Mouse (Mus musculus) erythroblast, embryonic 14.5 days (primary cell): ENCODE measurements around the gene Pik3c2a. TPM values are rescaled to one million over a fixed set of nuclear protein-coding genes. Genes with fewer than 3 reads are reported as not detected.
A peak's percentile ranks its signal among the peaks of the same experiment; 100 is the strongest.
"Not testable (repeated sequence)": the region's sequence is repeated elsewhere in the genome, so short reads cannot be mapped to it uniquely, and the experiment has no call there.

Experiments used
- H3K27me3 ChIP-seq: 2 replicates; pipeline ENCODE4 v1.6.1; 2012; ENCODE audit warnings: inconsistent platforms; ENCODE audit not compliant: control insufficient read depth
- H3K36me3 ChIP-seq: 2 replicates; pipeline ENCODE4 v1.6.1; 2012; ENCODE audit warnings: mild to moderate bottlenecking, inconsistent platforms; ENCODE audit not compliant: control insufficient read depth
- H3K4me1 ChIP-seq: 2 replicates; pipeline ENCODE4 v1.6.1; 2012; ENCODE audit warnings: inconsistent platforms; ENCODE audit not compliant: control insufficient read depth
- H3K4me3 ChIP-seq: replicated peaks from 2 replicates; pipeline ENCODE3; 2012; ENCODE audit warnings: moderate library complexity, mild to moderate bottlenecking, inconsistent platforms
- H3K9me3 ChIP-seq: 2 replicates; pipeline ENCODE4 v1.6.1; 2012; ENCODE audit warnings: low read length, inconsistent platforms, mixed read lengths; ENCODE audit not compliant: control insufficient read depth
- GATA1 ChIP-seq: IDR thresholded peaks from 2 replicates; pipeline ENCODE4 v1.6.1; 2012; ENCODE audit warnings: low read length, inconsistent platforms, mixed read lengths
- TAL1 ChIP-seq: IDR thresholded peaks from 3 replicates; pipeline ENCODE4 v1.6.1; 2012; ENCODE audit warnings: low read length, inconsistent platforms, mixed read lengths
- polyA plus RNA-seq: library from polyadenylated mRNA; stranded (reverse); fragments of >175 nt; gene quantifications from 2 replicates; pipeline ENCODE4 v1.2.3, GENCODE M21; 2012

The Pik3c2a gene
- polyA plus RNA-seq, 1 experiment = not detected

- H3K9me3 ChIP-seq = no peaks in the 10 kb centered on the region
- no peak for TF ChIP-seq TAL1
- TF ChIP-seq GATA1 = no peak
- no peaks in the 10 kb centered on the region for H3K4me1 ChIP-seq
- no peaks in the 10 kb centered on the region for H3K27me3 ChIP-seq
- H3K36me3 ChIP-seq = no peaks in the 10 kb centered on the region
- H3K4me3 ChIP-seq = no peak overlapping the region
Measured at GRCm38 (mm10) chr7:116430926-116431325, 12.3 kb downstream of the Pik3c2a start.

GRCm38 (mm10) chr7:116427206-116427605 lies 16.0 kb downstream of the Pik3c2a start:
- Histone ChIP-seq H3K4me3 (no peak overlapping the region), H3K27me3 (no peaks in the 10 kb centered on the region), H3K4me1 (no peaks in the 10 kb centered on the region), H3K36me3 (no peaks in the 10 kb centered on the region), H3K9me3 (no peaks in the 10 kb centered on the region)
- TF ChIP-seq TAL1 = no peak
- TF ChIP-seq GATA1 = no peak

GRCm38 (mm10) chr7:116425771-116426170 lies 17.5 kb downstream of the Pik3c2a start:
- TF ChIP-seq TAL1 = no peak
- TF ChIP-seq GATA1 = no peak
- H3K27me3 ChIP-seq = no peaks in the 10 kb centered on the region
- no peaks in the 10 kb centered on the region for H3K36me3 ChIP-seq
- no peak overlapping the region for H3K4me3 ChIP-seq
- no peaks in the 10 kb centered on the region for H3K9me3 ChIP-seq
- no peaks in the 10 kb centered on the region for H3K4me1 ChIP-seq

GRCm38 (mm10) chr7:116421081-116421480 lies 22.2 kb downstream of the Pik3c2a start:
- no peak overlapping the region for H3K4me3 ChIP-seq
- TF ChIP-seq GATA1 (no peak), TAL1 (no peak)
- H3K36me3 ChIP-seq = peaks cover 2% of the 10 kb centered on the region
- H3K9me3 ChIP-seq = no peaks in the 10 kb centered on the region
- H3K27me3 ChIP-seq = no peaks in the 10 kb centered on the region
- no peaks in the 10 kb centered on the region for H3K4me1 ChIP-seq

- Histone ChIP-seq H3K9me3 (no peaks in the 10 kb centered on the region), H3K36me3 (no peaks in the 10 kb centered on the region), H3K4me1 (no peaks in the 10 kb centered on the region), H3K27me3 (no peaks in the 10 kb centered on the region), H3K4me3 (no peak overlapping the region)
- TF ChIP-seq TAL1 (no peak), GATA1 (no peak)
Measured at GRCm38 (mm10) chr7:116409438-116409837, 33.8 kb downstream of the Pik3c2a start.

GRCm38 (mm10) chr7:116392329-116392728 lies 50.9 kb downstream of the Pik3c2a start:
- no peaks in the 10 kb centered on the region for H3K36me3 ChIP-seq
- TF ChIP-seq GATA1 (no peak), TAL1 (no peak)
- H3K4me3 ChIP-seq = no peak overlapping the region
- no peaks in the 10 kb centered on the region for H3K4me1 ChIP-seq
- H3K9me3 ChIP-seq = no peaks in the 10 kb centered on the region
- H3K27me3 ChIP-seq = no peaks in the 10 kb centered on the region

GRCm38 (mm10) chr7:116387389-116387788 lies 55.9 kb downstream of the Pik3c2a start:
- not testable (repeated sequence) for H3K36me3 ChIP-seq, H3K4me1 ChIP-seq, H3K4me3 ChIP-seq, H3K27me3 ChIP-seq, H3K9me3 ChIP-seq

GRCm38 (mm10) chr7:116379181-116379580 lies 64.1 kb downstream of the Pik3c2a start:
- not testable (repeated sequence) for H3K4me3 ChIP-seq, H3K27me3 ChIP-seq, H3K9me3 ChIP-seq, H3K36me3 ChIP-seq, H3K4me1 ChIP-seq

GRCm38 (mm10) chr7:116374284-116374683 lies 69.0 kb downstream of the Pik3c2a start:
- no peaks in the 10 kb centered on the region for H3K9me3 ChIP-seq
- H3K36me3 ChIP-seq = peaks cover 2% of the 10 kb centered on the region; the same call in 1 of the 2 replicates
- no peaks in the 10 kb centered on the region for H3K4me1 ChIP-seq
- TF ChIP-seq TAL1 (no peak), GATA1 (no peak)
- no peaks in the 10 kb centered on the region for H3K27me3 ChIP-seq
- no peak overlapping the region for H3K4me3 ChIP-seq

- H3K36me3 ChIP-seq = peaks cover 49% of the 10 kb centered on the region
- no peaks in the 10 kb centered on the region for H3K27me3 ChIP-seq
- H3K9me3 ChIP-seq = no peaks in the 10 kb centered on the region
- H3K4me3 ChIP-seq = no peak overlapping the region
- TF ChIP-seq GATA1 (no peak), TAL1 (no peak)
- peaks cover 37% of the 10 kb centered on the region for H3K4me1 ChIP-seq
Measured at GRCm38 (mm10) chr7:116336226-116336625, 107.0 kb downstream of the Pik3c2a start.

GRCm38 (mm10) chr7:116335133-116335532 lies 108.1 kb downstream of the Pik3c2a start:
- Histone ChIP-seq H3K9me3 (no peaks in the 10 kb centered on the region), H3K27me3 (no peaks in the 10 kb centered on the region), H3K4me3 (peak overlapping the region; percentile 87), H3K4me1 (peaks cover 37% of the 10 kb centered on the region), H3K36me3 (peaks cover 55% of the 10 kb centered on the region)
- TF ChIP-seq GATA1 (no peak), TAL1 (no peak)
